Mouse (Mus musculus): Measurements from ENCODE around the gene Pfkm. TPM values are rescaled to one million over a fixed set of nuclear protein-coding genes. Genes with fewer than 3 reads are reported as not detected.

Pfkm gene
- polyA plus RNA-seq, 1 experiment from 2014 or later, result 34.2 TPM

DNA sequence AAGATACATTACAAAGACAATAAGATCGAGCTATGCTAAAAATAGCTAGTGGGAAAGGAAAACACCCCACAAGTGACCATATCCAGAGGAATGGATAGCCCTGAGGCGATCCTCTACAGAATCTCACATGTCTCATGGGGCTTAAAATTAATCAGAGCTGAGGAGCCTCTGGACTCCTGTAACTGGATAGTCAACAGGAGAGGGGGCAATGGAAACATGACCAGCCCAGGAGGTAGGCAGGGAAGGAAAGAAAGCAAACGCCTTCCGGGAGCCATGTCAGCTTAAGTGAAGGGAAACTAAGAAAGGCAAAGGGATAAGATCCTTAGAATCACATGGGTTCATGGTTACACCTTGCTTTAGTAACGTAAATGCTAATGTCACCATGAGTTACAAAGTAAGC lies 48.4 kb downstream of the Pfkm start:
- Histone ChIP-seq H3K4me1 (ENCODE audit: control insufficient read depth, insufficient read depth, low read length) (peaks cover 4% of the 10 kb centered on the region; the same call in 1 of the 2 replicates), H3K4me3 (ENCODE audit: low read length) (no peak overlapping the region), H3K36me3 (ENCODE audit: control insufficient read depth, insufficient read depth, low read length) (peaks cover 50% of the 10 kb centered on the region), H3K27me3 (ENCODE audit: control insufficient read depth, insufficient read depth, low read length) (no peaks in the 10 kb centered on the region), H3K27ac (ENCODE audit: low read depth, low read length) (no peak overlapping the region; the same call in 1 of the 2 replicates), H3K9ac (ENCODE audit: low read depth, low read length) (no peak overlapping the region), H3K9me3 (ENCODE audit: control insufficient read depth, low read length) (no peaks in the 10 kb centered on the region), H3K4me2 (replicated peaks; ENCODE audit: low read depth, low read length) (no peak overlapping the region)
- ATAC-seq (ENCODE audit: low FRiP score, low TSS enrichment), result no peak
- WGBS, result 62% methylated on average over 5 of the region's 5 CpGs

DNA sequence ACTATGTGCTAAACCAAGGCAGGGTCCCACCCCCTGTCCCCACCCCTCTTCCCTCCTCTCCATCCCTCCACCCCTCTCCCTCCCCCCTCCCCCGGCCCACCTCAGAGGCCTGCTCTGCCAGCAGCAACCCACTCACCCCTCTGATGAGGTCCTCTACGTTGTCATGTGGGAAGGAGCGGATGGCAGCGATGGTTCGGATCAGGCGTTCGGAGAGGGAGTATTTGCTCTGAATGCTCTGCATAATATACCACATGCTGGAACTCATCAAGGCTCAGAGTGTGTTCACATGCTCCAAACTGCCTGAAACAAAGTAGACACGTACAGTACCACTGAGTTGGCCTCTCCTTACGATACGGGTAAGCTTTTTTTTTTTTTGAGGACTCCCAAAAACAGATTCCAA lies 50.1 kb downstream of the Pfkm start:
- Histone ChIP-seq H3K4me1 (ENCODE audit: control insufficient read depth, insufficient read depth, low read length) (peaks cover 4% of the 10 kb centered on the region; the same call in 1 of the 2 replicates), H3K9me3 (ENCODE audit: control insufficient read depth, low read length) (no peaks in the 10 kb centered on the region), H3K4me2 (replicated peaks; ENCODE audit: low read depth, low read length) (no peak overlapping the region), H3K27ac (ENCODE audit: low read depth, low read length) (no peak overlapping the region), H3K27me3 (ENCODE audit: control insufficient read depth, insufficient read depth, low read length) (no peaks in the 10 kb centered on the region), H3K4me3 (ENCODE audit: low read length) (no peak overlapping the region), H3K9ac (ENCODE audit: low read depth, low read length) (no peak overlapping the region), H3K36me3 (ENCODE audit: control insufficient read depth, insufficient read depth, low read length) (peaks cover 33% of the 10 kb centered on the region; the same call in 1 of the 2 replicates)
- no peak for ATAC-seq (ENCODE audit: low FRiP score, low TSS enrichment)
- WGBS, result 87% methylated on average over 10 of the region's 10 CpGs

DNA sequence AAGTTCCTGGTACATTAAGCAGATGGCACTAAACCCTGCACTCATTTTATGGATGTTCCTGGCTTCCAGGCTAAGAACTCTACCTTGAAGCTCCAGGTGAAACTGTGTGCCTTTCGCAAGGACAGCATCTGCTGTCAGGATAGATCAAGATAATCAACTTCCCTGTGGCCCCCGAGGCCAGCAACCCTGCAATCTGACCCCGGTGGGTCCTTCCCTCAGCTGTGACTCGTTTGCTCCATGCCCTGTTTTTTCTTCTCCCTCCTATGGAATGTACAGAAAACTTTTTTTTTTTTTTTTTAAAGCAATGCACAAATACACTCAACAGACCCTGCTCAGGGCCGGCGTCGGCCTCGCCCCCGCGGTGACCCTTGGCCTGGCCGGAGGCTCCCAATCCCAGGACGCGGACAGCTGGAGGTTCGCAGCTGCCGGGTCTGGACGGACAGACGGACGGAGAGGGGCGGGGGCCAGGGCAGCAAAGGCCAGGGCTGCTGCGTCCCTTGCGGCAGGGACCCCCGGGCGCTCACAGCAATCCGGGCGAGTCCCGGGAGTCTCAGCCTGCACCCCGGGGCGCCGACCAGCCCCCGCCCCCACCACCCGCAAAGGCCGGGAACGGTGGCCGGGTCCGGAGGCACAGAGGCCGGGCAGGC lies 52.6 kb downstream of the Pfkm start:
- WGBS, result under 1% methylated on average over 31 of the region's 36 CpGs
- no peaks in the 10 kb centered on the region for H3K27me3 ChIP-seq (ENCODE audit: control insufficient read depth, insufficient read depth, low read length)
- peak overlapping the region; percentile 59 for H3K4me2 ChIP-seq (replicated peaks; ENCODE audit: low read depth, low read length)
- ATAC-seq (ENCODE audit: low FRiP score, low TSS enrichment), result peak; percentile 67
- H3K4me3 ChIP-seq (ENCODE audit: low read length), result peak overlapping the region; percentile 87
- no peaks in the 10 kb centered on the region for H3K9me3 ChIP-seq (ENCODE audit: control insufficient read depth, low read length)
- H3K4me1 ChIP-seq (ENCODE audit: control insufficient read depth, insufficient read depth, low read length), result peaks cover 4% of the 10 kb centered on the region; the same call in 1 of the 2 replicates
- peak overlapping the region; percentile 73 for H3K27ac ChIP-seq (ENCODE audit: low read depth, low read length)
- H3K36me3 ChIP-seq (ENCODE audit: control insufficient read depth, insufficient read depth, low read length), result peaks cover 20% of the 10 kb centered on the region; the same call in 1 of the 2 replicates
- peak overlapping the region; percentile 89 for H3K9ac ChIP-seq (ENCODE audit: low read depth, low read length)

DNA sequence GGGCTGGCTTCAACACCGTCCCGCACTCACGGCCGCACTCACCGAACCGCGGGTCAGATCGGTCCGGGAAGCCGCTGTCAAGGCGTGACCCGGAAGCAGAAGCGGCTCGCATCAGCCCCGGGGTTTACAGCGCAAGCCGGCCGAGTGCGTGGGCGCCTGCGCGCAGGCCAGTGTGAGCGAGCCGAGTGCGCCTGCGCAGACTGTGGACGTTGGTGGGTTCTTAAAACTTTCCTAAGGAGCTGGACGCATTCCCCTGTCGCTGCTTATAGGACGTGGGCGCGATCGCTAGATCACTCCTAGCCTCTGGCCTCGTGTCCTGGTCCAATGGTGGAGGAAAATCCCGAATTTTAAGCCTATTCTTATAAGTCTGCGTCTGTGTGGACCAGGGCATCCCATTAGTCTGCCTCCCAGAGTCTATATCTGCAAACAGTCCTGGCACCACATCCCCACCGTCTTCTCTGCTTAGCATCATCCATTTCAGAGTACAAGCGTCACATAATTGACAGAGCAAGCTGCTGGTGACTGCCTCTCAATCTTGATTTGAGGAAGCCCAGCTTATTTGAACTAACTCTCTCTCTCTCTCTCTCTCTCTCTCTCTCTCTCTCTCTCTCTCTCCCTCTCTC lies 53.3 kb downstream of the Pfkm start:
- Histone ChIP-seq H3K4me2 (replicated peaks; ENCODE audit: low read depth, low read length) (peak overlapping the region; percentile 59), H3K27me3 (ENCODE audit: control insufficient read depth, insufficient read depth, low read length) (no peaks in the 10 kb centered on the region), H3K36me3 (ENCODE audit: control insufficient read depth, insufficient read depth, low read length) (peaks cover 14% of the 10 kb centered on the region; the same call in 1 of the 2 replicates), H3K4me3 (ENCODE audit: low read length) (peak overlapping the region; percentile 87), H3K9ac (ENCODE audit: low read depth, low read length) (peak overlapping the region; percentile 89), H3K4me1 (ENCODE audit: control insufficient read depth, insufficient read depth, low read length) (peaks cover 4% of the 10 kb centered on the region; the same call in 1 of the 2 replicates), H3K9me3 (ENCODE audit: control insufficient read depth, low read length) (no peaks in the 10 kb centered on the region), H3K27ac (ENCODE audit: low read depth, low read length) (peak overlapping the region; percentile 73)
- ATAC-seq (ENCODE audit: low FRiP score, low TSS enrichment), result peak; percentile 96
- under 1% methylated on average over 38 of the region's 38 CpGs for WGBS

DNA sequence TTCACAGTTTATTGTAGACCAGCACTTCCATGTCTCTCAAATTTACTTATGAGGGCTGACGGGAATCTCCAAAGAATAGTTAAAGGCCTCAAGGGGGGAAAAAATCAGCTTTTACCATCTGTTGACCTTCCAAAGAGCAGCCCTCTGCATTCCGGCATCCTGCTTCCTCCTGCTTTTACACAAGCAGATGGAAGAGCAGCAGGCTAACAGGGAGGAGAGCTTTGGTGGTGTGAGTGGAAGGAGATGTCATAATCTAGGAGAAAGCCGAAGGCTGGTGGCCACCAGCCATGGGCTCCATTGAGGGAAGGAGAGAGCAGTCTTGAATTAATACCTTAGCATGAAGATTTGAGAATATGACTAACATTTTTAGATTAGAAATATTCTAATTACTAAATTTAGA lies 56.0 kb downstream of the Pfkm start:
- Histone ChIP-seq H3K4me1 (ENCODE audit: control insufficient read depth, insufficient read depth, low read length) (peaks cover 4% of the 10 kb centered on the region; the same call in 1 of the 2 replicates), H3K27me3 (ENCODE audit: control insufficient read depth, insufficient read depth, low read length) (no peaks in the 10 kb centered on the region), H3K27ac (ENCODE audit: low read depth, low read length) (no peak overlapping the region), H3K4me3 (ENCODE audit: low read length) (no peak overlapping the region), H3K36me3 (ENCODE audit: control insufficient read depth, insufficient read depth, low read length) (no peaks in the 10 kb centered on the region), H3K9ac (ENCODE audit: low read depth, low read length) (no peak overlapping the region), H3K9me3 (ENCODE audit: control insufficient read depth, low read length) (no peaks in the 10 kb centered on the region), H3K4me2 (replicated peaks; ENCODE audit: low read depth, low read length) (no peak overlapping the region)
- WGBS, result 70% methylated on average over 3 of the region's 3 CpGs
- no peak for ATAC-seq (ENCODE audit: low FRiP score, low TSS enrichment)

DNA sequence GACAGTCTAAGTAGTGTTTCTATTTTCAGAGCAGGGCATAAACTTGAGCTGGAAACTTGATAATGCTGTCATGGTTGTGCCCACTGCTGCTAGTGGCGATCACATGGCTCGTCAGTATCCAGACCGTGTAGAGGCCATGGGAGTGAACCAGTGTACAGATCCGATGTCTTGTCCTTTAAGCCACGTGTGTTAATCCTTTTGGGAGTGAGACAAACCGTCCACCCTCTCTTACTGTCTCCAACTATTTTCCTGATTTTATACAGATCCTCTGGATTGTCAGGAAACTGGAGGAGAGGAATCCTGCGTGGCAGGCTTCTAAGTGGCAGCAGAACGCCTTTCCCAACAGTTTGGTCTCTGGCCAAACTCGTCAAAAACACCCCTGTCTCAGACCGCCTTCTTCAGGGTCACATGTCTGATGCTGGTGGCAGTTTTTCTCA lies 56.8 kb downstream of the Pfkm start:
- H3K9ac ChIP-seq (ENCODE audit: low read depth, low read length), result no peak overlapping the region
- H3K4me3 ChIP-seq (ENCODE audit: low read length), result no peak overlapping the region
- peak; percentile 29; the same call in 1 of the 2 replicates for ATAC-seq (ENCODE audit: low FRiP score, low TSS enrichment)
- H3K9me3 ChIP-seq (ENCODE audit: control insufficient read depth, low read length), result no peaks in the 10 kb centered on the region
- 44% methylated on average over 10 of the region's 10 CpGs for WGBS
- no peaks in the 10 kb centered on the region for H3K36me3 ChIP-seq (ENCODE audit: control insufficient read depth, insufficient read depth, low read length)
- no peak overlapping the region; the same call in 1 of the 2 replicates for H3K27ac ChIP-seq (ENCODE audit: low read depth, low read length)
- no peaks in the 10 kb centered on the region for H3K27me3 ChIP-seq (ENCODE audit: control insufficient read depth, insufficient read depth, low read length)
- H3K4me1 ChIP-seq (ENCODE audit: control insufficient read depth, insufficient read depth, low read length), result peaks cover 4% of the 10 kb centered on the region; the same call in 1 of the 2 replicates
- no peak overlapping the region for H3K4me2 ChIP-seq (replicated peaks; ENCODE audit: low read depth, low read length)

DNA sequence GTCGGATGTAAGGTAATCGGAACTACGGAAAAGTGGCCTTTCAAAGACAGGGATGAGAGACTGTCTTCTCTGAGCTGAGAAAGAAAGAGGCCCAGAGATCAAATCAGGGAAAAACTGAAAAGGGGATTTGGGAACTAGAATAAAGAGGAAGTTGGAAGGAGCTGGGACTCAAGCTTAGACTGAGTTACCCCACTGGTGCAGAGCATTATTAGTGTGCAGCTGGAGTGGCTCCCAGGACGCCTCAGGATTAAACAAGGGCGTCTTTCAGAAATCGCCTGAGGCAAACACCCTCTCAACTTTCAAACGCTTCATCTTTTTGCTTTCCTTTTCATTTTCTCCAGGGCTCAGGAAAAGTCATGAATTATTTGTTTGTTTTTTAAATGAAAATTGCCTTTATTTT lies 60.5 kb downstream of the Pfkm start:
- 88% methylated on average over 7 of the region's 7 CpGs for WGBS
- Histone ChIP-seq H3K4me1 (ENCODE audit: control insufficient read depth, insufficient read depth, low read length) (no peaks in the 10 kb centered on the region), H3K9me3 (ENCODE audit: control insufficient read depth, low read length) (no peaks in the 10 kb centered on the region), H3K9ac (ENCODE audit: low read depth, low read length) (no peak overlapping the region), H3K36me3 (ENCODE audit: control insufficient read depth, insufficient read depth, low read length) (no peaks in the 10 kb centered on the region), H3K4me3 (ENCODE audit: low read length) (no peak overlapping the region), H3K4me2 (replicated peaks; ENCODE audit: low read depth, low read length) (no peak overlapping the region), H3K27me3 (ENCODE audit: control insufficient read depth, insufficient read depth, low read length) (no peaks in the 10 kb centered on the region), H3K27ac (ENCODE audit: low read depth, low read length) (no peak overlapping the region)
- no peak for ATAC-seq (ENCODE audit: low FRiP score, low TSS enrichment)

DNA sequence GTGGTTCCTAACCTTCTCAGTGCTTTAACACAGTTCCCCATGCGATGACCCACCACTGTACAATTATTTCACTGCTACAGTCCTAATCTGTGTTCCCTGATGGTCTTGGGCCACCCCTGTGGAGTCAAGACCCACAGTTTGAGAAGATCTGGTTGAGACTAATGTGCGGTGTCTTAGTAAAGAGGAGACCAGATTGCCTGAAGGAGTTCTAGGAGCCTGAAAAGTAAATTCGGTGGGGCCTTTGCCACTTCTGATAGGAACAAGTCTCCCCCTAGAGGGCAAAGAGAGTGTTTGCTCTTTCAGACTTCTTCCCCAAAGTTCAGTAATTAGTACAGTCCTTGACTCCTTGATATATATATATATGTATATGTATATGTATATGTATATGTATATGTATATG lies 61.2 kb downstream of the Pfkm start:
- no peak overlapping the region for H3K4me2 ChIP-seq (replicated peaks; ENCODE audit: low read depth, low read length)
- 0 out of 2 replicates have a peak, but pooled peaks have one; percentile 43 for ATAC-seq (ENCODE audit: low FRiP score, low TSS enrichment)
- H3K9me3 ChIP-seq (ENCODE audit: control insufficient read depth, low read length), result no peaks in the 10 kb centered on the region
- no peak overlapping the region for H3K4me3 ChIP-seq (ENCODE audit: low read length)
- H3K27ac ChIP-seq (ENCODE audit: low read depth, low read length), result no peak overlapping the region
- no peaks in the 10 kb centered on the region for H3K4me1 ChIP-seq (ENCODE audit: control insufficient read depth, insufficient read depth, low read length)
- 20% methylated on average over 3 of the region's 3 CpGs for WGBS
- H3K36me3 ChIP-seq (ENCODE audit: control insufficient read depth, insufficient read depth, low read length), result no peaks in the 10 kb centered on the region
- no peaks in the 10 kb centered on the region for H3K27me3 ChIP-seq (ENCODE audit: control insufficient read depth, insufficient read depth, low read length)
- no peak overlapping the region for H3K9ac ChIP-seq (ENCODE audit: low read depth, low read length)

DNA sequence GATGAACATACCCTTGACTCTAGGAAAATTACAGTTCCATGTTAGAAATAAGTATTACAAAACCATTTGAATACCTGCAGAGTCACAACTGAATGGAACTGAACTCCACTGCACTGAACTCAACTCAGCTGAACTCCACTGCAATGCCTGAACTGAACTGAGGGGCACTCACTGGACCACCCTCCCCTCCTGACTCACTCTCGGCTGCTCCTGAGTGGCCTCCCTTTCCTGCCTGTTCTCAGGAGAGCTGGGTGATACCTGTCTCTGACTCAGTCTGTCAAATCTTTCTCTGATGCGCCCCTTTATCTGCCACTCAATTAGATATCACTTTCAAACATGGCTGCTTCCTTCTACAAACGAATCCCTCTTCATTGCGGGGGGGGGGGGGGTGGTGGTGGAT lies 61.8 kb downstream of the Pfkm start:
- H3K9me3 ChIP-seq (ENCODE audit: control insufficient read depth, low read length), result no peaks in the 10 kb centered on the region
- no peaks in the 10 kb centered on the region for H3K36me3 ChIP-seq (ENCODE audit: control insufficient read depth, insufficient read depth, low read length)
- H3K4me3 ChIP-seq (ENCODE audit: low read length), result no peak overlapping the region
- no peaks in the 10 kb centered on the region for H3K27me3 ChIP-seq (ENCODE audit: control insufficient read depth, insufficient read depth, low read length)
- no peak overlapping the region for H3K4me2 ChIP-seq (replicated peaks; ENCODE audit: low read depth, low read length)
- no peak overlapping the region for H3K9ac ChIP-seq (ENCODE audit: low read depth, low read length)
- WGBS, result 64% methylated on average over 4 of the region's 4 CpGs
- no peak for ATAC-seq (ENCODE audit: low FRiP score, low TSS enrichment)
- no peak overlapping the region for H3K27ac ChIP-seq (ENCODE audit: low read depth, low read length)
- no peaks in the 10 kb centered on the region for H3K4me1 ChIP-seq (ENCODE audit: control insufficient read depth, insufficient read depth, low read length)
